Mouse (Mus musculus): Measurements from ENCODE around the gene Phf7. TPM values are rescaled to one million over a fixed set of nuclear protein-coding genes. Genes with fewer than 3 reads are reported as not detected.
A peak's percentile ranks its signal among the peaks of the same experiment; 100 is the strongest.

Phf7 gene
- polyA plus RNA-seq, 1 experiment from 2014 or later: 13.9 TPM

DNA sequence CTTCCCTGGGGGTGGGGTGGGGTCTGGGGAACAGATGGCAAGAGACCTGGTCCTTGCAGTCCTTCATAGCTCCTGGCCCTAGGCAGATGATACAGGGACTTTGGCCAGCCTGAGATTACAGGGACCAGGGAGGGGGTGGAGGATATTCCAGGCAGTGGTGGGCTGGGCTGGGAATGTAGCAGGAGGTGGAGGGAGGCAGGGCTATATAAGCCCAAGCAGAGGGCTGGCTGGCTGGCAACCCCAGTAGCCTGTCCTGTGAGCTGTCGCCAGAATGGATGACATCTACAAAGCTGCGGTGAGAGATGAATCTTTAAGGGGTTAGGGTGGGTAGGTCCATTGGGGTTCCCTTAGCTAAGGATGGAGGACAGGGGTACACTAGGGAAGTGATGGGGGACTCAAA is 43.0 kb downstream of the Phf7 start, which contains the start of gene Tnnc1:
TSS of gene Tnnc1 (plus strand) at position 229 of the 400 bp plus-strand sequence.
- 87% methylated on average over 2 of the region's 2 CpGs for WGBS

GRCm38 (mm10) chr14:31207070-31207830 is 43.9 kb downstream of the Phf7 start:
- ATAC-seq (ENCODE audit: low FRiP score) (peak; percentile 41; the same call in 1 of the 2 replicates), DNase-seq (ENCODE audit: low spot score) (no peak)
- 86% methylated on average over 13 of the region's 13 CpGs for WGBS
- Histone ChIP-seq H3K27me3 (ENCODE audit: control insufficient read depth, insufficient read depth, low read length) (no peaks in the 10 kb centered on the region), H3K9ac (ENCODE audit: low read depth, low read length) (peak overlapping the region; percentile 97; the same call in 1 of the 2 replicates), H3K4me1 (replicated peaks; ENCODE audit: control insufficient read depth, insufficient read depth, low read length) (peaks cover 7% of the 10 kb centered on the region; the same call in 1 of the 2 replicates), H3K36me3 (ENCODE audit: control insufficient read depth, insufficient read depth, low read length) (peaks cover 9% of the 10 kb centered on the region), H3K9me3 (ENCODE audit: control insufficient read depth, low read length) (no peaks in the 10 kb centered on the region), H3K4me2 (replicated peaks; ENCODE audit: low read depth, low read length) (peak overlapping the region; percentile 95), H3K27ac (ENCODE audit: low read depth, low read length) (no peak overlapping the region), H3K4me3 (ENCODE audit: low read depth, low read length) (peak overlapping the region; percentile 89)

More for the DNA sequence above, 43.0 kb downstream of the Phf7 start, which contains the start of gene Tnnc1:
- H3K4me3 ChIP-seq (ENCODE audit: low read depth, low read length): peak within 1 kb of the TSS; percentile 89; the same call in 1 of the 2 replicates
- no peak for ATAC-seq (ENCODE audit: low FRiP score)
- H3K4me1 ChIP-seq (replicated peaks; ENCODE audit: control insufficient read depth, insufficient read depth, low read length): peaks cover 7% of the 10 kb centered on the region; the same call in 1 of the 2 replicates
- H3K4me2 ChIP-seq (replicated peaks; ENCODE audit: low read depth, low read length): peak within 1 kb of the TSS; percentile 95
- DNase-seq (ENCODE audit: low spot score): no peak
- peak within 1 kb of the TSS; percentile 97; the same call in 1 of the 2 replicates for H3K9ac ChIP-seq (ENCODE audit: low read depth, low read length)
- no peaks in the 10 kb centered on the region for H3K9me3 ChIP-seq (ENCODE audit: control insufficient read depth, low read length)
- H3K27me3 ChIP-seq (ENCODE audit: control insufficient read depth, insufficient read depth, low read length): no peaks in the 10 kb centered on the region
- no peak within 1 kb of the TSS for H3K27ac ChIP-seq (ENCODE audit: low read depth, low read length)
- peaks cover 2% of the 10 kb centered on the region; the same call in 1 of the 2 replicates for H3K36me3 ChIP-seq (ENCODE audit: control insufficient read depth, insufficient read depth, low read length)

DNA sequence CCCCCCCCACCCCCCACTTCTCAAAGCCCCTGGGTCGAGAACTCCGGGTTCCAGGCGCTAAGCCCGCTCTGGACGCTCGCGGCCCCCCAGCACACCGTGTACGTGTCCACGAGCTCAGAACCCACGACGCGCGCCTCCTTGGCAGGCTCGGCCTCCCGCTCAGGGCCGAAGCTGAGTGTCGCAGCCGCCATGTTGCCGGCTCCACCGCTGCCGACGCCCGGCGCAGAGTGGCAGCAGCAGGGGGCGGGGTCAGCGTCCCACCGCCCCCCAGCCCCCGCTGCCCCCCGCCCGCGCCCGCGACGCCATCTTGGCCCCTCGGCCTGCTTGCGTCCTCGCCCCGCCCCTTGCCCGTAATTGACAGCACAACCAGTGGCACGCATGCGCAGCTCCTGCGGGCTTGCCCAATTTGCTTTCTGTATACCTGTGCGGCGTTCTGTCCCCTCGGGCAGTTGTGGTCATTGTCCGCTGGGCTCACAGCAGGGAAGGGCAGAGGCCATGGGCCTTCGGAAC is 44.6 kb downstream of the Phf7 start:
- 1% methylated on average over 40 of the region's 48 CpGs for WGBS
- Histone ChIP-seq H3K4me2 (replicated peaks; ENCODE audit: low read depth, low read length) (peak overlapping the region; percentile 95), H3K9me3 (ENCODE audit: control insufficient read depth, low read length) (no peaks in the 10 kb centered on the region), H3K36me3 (ENCODE audit: control insufficient read depth, insufficient read depth, low read length) (peaks cover 16% of the 10 kb centered on the region), H3K4me3 (ENCODE audit: low read depth, low read length) (peak overlapping the region; percentile 89), H3K9ac (ENCODE audit: low read depth, low read length) (peak overlapping the region; percentile 97), H3K27me3 (ENCODE audit: control insufficient read depth, insufficient read depth, low read length) (no peaks in the 10 kb centered on the region), H3K4me1 (replicated peaks; ENCODE audit: control insufficient read depth, insufficient read depth, low read length) (peaks cover 7% of the 10 kb centered on the region; the same call in 1 of the 2 replicates), H3K27ac (ENCODE audit: low read depth, low read length) (peak overlapping the region; percentile 86)
- DNase-seq (ENCODE audit: low spot score) (peak; percentile 96), ATAC-seq (ENCODE audit: low FRiP score) (peak; percentile 82)

GRCm38 (mm10) chr14:31205562-31206467 is 45.3 kb downstream of the Phf7 start:
- Histone ChIP-seq H3K36me3 (ENCODE audit: control insufficient read depth, insufficient read depth, low read length) (peaks cover 19% of the 10 kb centered on the region), H3K4me1 (replicated peaks; ENCODE audit: control insufficient read depth, insufficient read depth, low read length) (peaks cover 7% of the 10 kb centered on the region; the same call in 1 of the 2 replicates), H3K4me2 (replicated peaks; ENCODE audit: low read depth, low read length) (peak overlapping the region; percentile 95), H3K9ac (ENCODE audit: low read depth, low read length) (peak overlapping the region; percentile 97), H3K27me3 (ENCODE audit: control insufficient read depth, insufficient read depth, low read length) (no peaks in the 10 kb centered on the region), H3K27ac (ENCODE audit: low read depth, low read length) (peak overlapping the region; percentile 86), H3K4me3 (ENCODE audit: low read depth, low read length) (peak overlapping the region; percentile 89), H3K9me3 (ENCODE audit: control insufficient read depth, low read length) (no peaks in the 10 kb centered on the region)
- DNase-seq (ENCODE audit: low spot score): peak; percentile 65
- peak; percentile 78 for ATAC-seq (ENCODE audit: low FRiP score)
- 4% methylated on average over 32 of the region's 39 CpGs for WGBS

GRCm38 (mm10) chr14:31205244-31205561 is 45.9 kb downstream of the Phf7 start:
- peak overlapping the region; percentile 95 for H3K4me2 ChIP-seq (replicated peaks; ENCODE audit: low read depth, low read length)
- ATAC-seq (ENCODE audit: low FRiP score) (peak; percentile 20; the same call in 1 of the 2 replicates), DNase-seq (ENCODE audit: low spot score) (no peak)
- peak overlapping the region; percentile 97 for H3K9ac ChIP-seq (ENCODE audit: low read depth, low read length)
- 40% methylated on average over 8 of the region's 8 CpGs for WGBS
- H3K27ac ChIP-seq (ENCODE audit: low read depth, low read length): peak overlapping the region; percentile 86
- peaks cover 7% of the 10 kb centered on the region; the same call in 1 of the 2 replicates for H3K4me1 ChIP-seq (replicated peaks; ENCODE audit: control insufficient read depth, insufficient read depth, low read length)
- peak overlapping the region; percentile 89 for H3K4me3 ChIP-seq (ENCODE audit: low read depth, low read length)
- no peaks in the 10 kb centered on the region for H3K9me3 ChIP-seq (ENCODE audit: control insufficient read depth, low read length)
- peaks cover 21% of the 10 kb centered on the region for H3K36me3 ChIP-seq (ENCODE audit: control insufficient read depth, insufficient read depth, low read length)
- no peaks in the 10 kb centered on the region for H3K27me3 ChIP-seq (ENCODE audit: control insufficient read depth, insufficient read depth, low read length)

- H3K4me1 ChIP-seq (replicated peaks; ENCODE audit: control insufficient read depth, insufficient read depth, low read length): peaks cover 7% of the 10 kb centered on the region; the same call in 1 of the 2 replicates
- WGBS: 81% methylated on average over 4 of the region's 4 CpGs
- no peaks in the 10 kb centered on the region for H3K9me3 ChIP-seq (ENCODE audit: control insufficient read depth, low read length)
- peak overlapping the region; percentile 89 for H3K4me3 ChIP-seq (ENCODE audit: low read depth, low read length)
- peaks cover 21% of the 10 kb centered on the region for H3K36me3 ChIP-seq (ENCODE audit: control insufficient read depth, insufficient read depth, low read length)
- no peak for DNase-seq (ENCODE audit: low spot score)
- peak overlapping the region; percentile 95 for H3K4me2 ChIP-seq (replicated peaks; ENCODE audit: low read depth, low read length)
- no peak for ATAC-seq (ENCODE audit: low FRiP score)
- no peaks in the 10 kb centered on the region for H3K27me3 ChIP-seq (ENCODE audit: control insufficient read depth, insufficient read depth, low read length)
- H3K9ac ChIP-seq (ENCODE audit: low read depth, low read length): peak overlapping the region; percentile 97
- peak overlapping the region; percentile 86; the same call in 1 of the 2 replicates for H3K27ac ChIP-seq (ENCODE audit: low read depth, low read length)
Observed at GRCm38 (mm10) chr14:31204844-31205243, 46.3 kb downstream of the Phf7 start.

DNA sequence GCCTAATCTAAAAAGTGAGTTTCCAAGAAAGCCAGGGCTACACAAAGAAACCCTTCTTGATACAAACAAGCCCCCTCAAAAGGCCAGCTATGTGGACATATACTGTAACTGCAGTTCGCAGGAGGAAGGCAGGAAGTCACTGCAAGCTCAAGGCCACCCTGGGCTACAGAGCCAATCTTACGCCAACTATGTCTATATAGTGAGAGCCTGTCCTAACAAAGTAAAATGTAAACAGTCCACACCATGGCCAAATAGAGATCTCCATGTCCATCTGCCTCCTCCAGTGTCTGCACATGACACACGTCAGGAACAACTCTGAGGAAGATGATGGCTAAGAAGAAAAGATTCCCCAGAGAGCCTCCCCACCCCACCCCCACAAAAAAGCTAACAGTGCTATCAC is 51.1 kb downstream of the Phf7 start:
- Histone ChIP-seq H3K27ac (ENCODE audit: low read depth, low read length) (no peak overlapping the region), H3K27me3 (ENCODE audit: control insufficient read depth, insufficient read depth, low read length) (no peaks in the 10 kb centered on the region), H3K9me3 (ENCODE audit: control insufficient read depth, low read length) (no peaks in the 10 kb centered on the region), H3K4me2 (replicated peaks; ENCODE audit: low read depth, low read length) (no peak overlapping the region), H3K4me1 (replicated peaks; ENCODE audit: control insufficient read depth, insufficient read depth, low read length) (peaks cover 5% of the 10 kb centered on the region; the same call in 1 of the 2 replicates), H3K9ac (ENCODE audit: low read depth, low read length) (no peak overlapping the region), H3K36me3 (ENCODE audit: control insufficient read depth, insufficient read depth, low read length) (peaks cover 21% of the 10 kb centered on the region), H3K4me3 (ENCODE audit: low read depth, low read length) (no peak overlapping the region)
- 90% methylated on average over 3 of the region's 3 CpGs for WGBS
- DNase-seq (ENCODE audit: low spot score) (no peak), ATAC-seq (ENCODE audit: low FRiP score) (no peak)

DNA sequence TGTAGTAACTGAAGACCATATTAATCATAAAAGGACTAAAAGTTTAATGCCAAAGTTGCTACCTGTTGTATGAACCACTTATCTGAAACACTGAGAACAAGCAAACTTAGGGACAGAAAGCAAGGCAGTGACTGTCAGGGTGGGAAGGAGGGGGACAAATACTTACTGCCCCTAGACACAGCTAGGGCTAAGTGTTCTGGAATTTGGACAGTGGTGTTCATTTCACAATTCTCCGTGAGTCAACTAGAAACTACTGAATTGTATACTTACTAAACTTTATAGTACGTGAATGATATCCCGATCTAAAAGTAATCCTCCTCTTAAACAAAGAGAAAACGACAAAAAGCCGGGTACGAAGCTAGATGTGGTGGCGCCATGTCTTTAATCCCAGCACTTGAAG is 51.5 kb downstream of the Phf7 start:
- Histone ChIP-seq H3K4me1 (replicated peaks; ENCODE audit: control insufficient read depth, insufficient read depth, low read length) (0 out of 2 replicates have a peak, but pooled peaks cover 2% of the 10 kb centered on the region), H3K4me2 (replicated peaks; ENCODE audit: low read depth, low read length) (no peak overlapping the region), H3K27ac (ENCODE audit: low read depth, low read length) (no peak overlapping the region), H3K9me3 (ENCODE audit: control insufficient read depth, low read length) (no peaks in the 10 kb centered on the region), H3K9ac (ENCODE audit: low read depth, low read length) (no peak overlapping the region), H3K4me3 (ENCODE audit: low read depth, low read length) (no peak overlapping the region), H3K27me3 (ENCODE audit: control insufficient read depth, insufficient read depth, low read length) (no peaks in the 10 kb centered on the region), H3K36me3 (ENCODE audit: control insufficient read depth, insufficient read depth, low read length) (peaks cover 21% of the 10 kb centered on the region)
- DNase-seq (ENCODE audit: low spot score) (no peak), ATAC-seq (ENCODE audit: low FRiP score) (no peak)
- WGBS: 97% methylated on average over 7 of the region's 7 CpGs

Data from hindbrain, embryonic 11.5 days (tissue).